Mouse (Mus musculus) induced T-regulatory cell, adult 2 months (primary cell): Measurements from ENCODE around the gene Rps19.
A peak's percentile ranks its signal among the peaks of the same experiment; 100 is the strongest.
"Not testable (repeated sequence)": the region's sequence is repeated elsewhere in the genome, so short reads cannot be mapped to it uniquely, and the experiment has no call there.

ENCODE experiments used
- DNase-seq: peaks from one replicate; pipeline ENCODE4 v3.0.0-alpha.2; 2012; ENCODE audit warnings: low read depth

Gene Rps19

GRCm38 (mm10) chr7:24883896-24884692 lies at the start of gene Rps19:
Rps19 (plus strand) TSS chr7:24884371.
- peak; percentile 100 for DNase-seq

GRCm38 (mm10) chr7:24838732-24839409 lies 45.3 kb upstream of the Rps19 start:
- peak; percentile 33 for DNase-seq

GRCm38 (mm10) chr7:24839410-24839808 lies 44.8 kb upstream of the Rps19 start:
- peak; percentile 30 for DNase-seq

GRCm38 (mm10) chr7:24840331-24840730 lies 43.8 kb upstream of the Rps19 start:
- no peak for DNase-seq

GRCm38 (mm10) chr7:24841009-24841408 lies 43.2 kb upstream of the Rps19 start:
- no peak for DNase-seq

GRCm38 (mm10) chr7:24844144-24844543 lies 40.0 kb upstream of the Rps19 start:
- DNase-seq = no peak

- DNase-seq = no peak
These were observed 39.0 kb upstream of the Rps19 start for GRCm38 (mm10) chr7:24845181-24845580.

GRCm38 (mm10) chr7:24845713-24846112 lies 38.5 kb upstream of the Rps19 start:
- peak; percentile 68 for DNase-seq

GRCm38 (mm10) chr7:24846576-24846975 lies 37.6 kb upstream of the Rps19 start:
- DNase-seq = not testable (repeated sequence)

GRCm38 (mm10) chr7:24850162-24850561 lies 34.0 kb upstream of the Rps19 start:
- no peak for DNase-seq

GRCm38 (mm10) chr7:24850899-24851303 lies 33.3 kb upstream of the Rps19 start:
- DNase-seq = no peak

GRCm38 (mm10) chr7:24851596-24852325 lies 32.4 kb upstream of the Rps19 start:
- DNase-seq = no peak

GRCm38 (mm10) chr7:24852557-24853232 lies 31.5 kb upstream of the Rps19 start:
- DNase-seq = no peak

GRCm38 (mm10) chr7:24853233-24853563 lies 31.0 kb upstream of the Rps19 start:
- DNase-seq = no peak

GRCm38 (mm10) chr7:24853695-24854094 lies 30.5 kb upstream of the Rps19 start:
- no peak for DNase-seq

- no peak for DNase-seq
These were observed 27.6 kb upstream of the Rps19 start for GRCm38 (mm10) chr7:24856460-24857120.

GRCm38 (mm10) chr7:24859234-24859633 lies 24.9 kb upstream of the Rps19 start:
- DNase-seq = no peak

GRCm38 (mm10) chr7:24861913-24862312 lies 22.3 kb upstream of the Rps19 start, which contains the start of gene Gm9844:
Gm9844 (plus strand) TSS chr7:24862213.
- no peak for DNase-seq

GRCm38 (mm10) chr7:24862853-24863252 lies 21.3 kb upstream of the Rps19 start:
- DNase-seq = no peak

GRCm38 (mm10) chr7:24864156-24864555 lies 20.0 kb upstream of the Rps19 start:
- no peak for DNase-seq

GRCm38 (mm10) chr7:24869080-24869479 lies 15.1 kb upstream of the Rps19 start:
- no peak for DNase-seq
